Mouse (Mus musculus) embryo, embryonic 11.5 days (tissue): Measurements from ENCODE around the gene Ephb3.
A peak's percentile ranks its signal among the peaks of the same experiment; 100 is the strongest.
"Not testable (repeated sequence)": the region's sequence is repeated elsewhere in the genome, so short reads cannot be mapped to it uniquely, and the experiment has no call there.

Experiments
- DNase-seq: peaks from one replicate; pipeline ENCODE4 v3.0.0-alpha.2; 2012; ENCODE audit warnings: low read depth, low spot score

The Ephb3 gene

GRCm38 (mm10) chr16:21204367-21205092 is at the start of gene Ephb3:
Ephb3 (plus strand) TSS chr16:21204755.
- peak; percentile 99 for DNase-seq

GRCm38 (mm10) chr16:21156261-21156660 is 48.3 kb upstream of the Ephb3 start:
- DNase-seq: not testable (repeated sequence)

GRCm38 (mm10) chr16:21159226-21159625 is 45.3 kb upstream of the Ephb3 start:
- not testable (repeated sequence) for DNase-seq

GRCm38 (mm10) chr16:21163423-21163822 is 41.1 kb upstream of the Ephb3 start:
- DNase-seq: not testable (repeated sequence)

- DNase-seq: not testable (repeated sequence)
Measured at GRCm38 (mm10) chr16:21165343-21166220, 39.0 kb upstream of the Ephb3 start.

GRCm38 (mm10) chr16:21168730-21169129 is 35.8 kb upstream of the Ephb3 start:
- no peak for DNase-seq

- DNase-seq: no peak
Measured at GRCm38 (mm10) chr16:21175236-21175635, 29.3 kb upstream of the Ephb3 start.

GRCm38 (mm10) chr16:21182108-21182507 is 22.4 kb upstream of the Ephb3 start:
- DNase-seq: no peak

GRCm38 (mm10) chr16:21184697-21185096 is 19.9 kb upstream of the Ephb3 start:
- DNase-seq: no peak

- DNase-seq: no peak
Measured at GRCm38 (mm10) chr16:21187568-21187967, 17.0 kb upstream of the Ephb3 start.

- DNase-seq: no peak
Measured at GRCm38 (mm10) chr16:21188345-21188744, 16.2 kb upstream of the Ephb3 start.

GRCm38 (mm10) chr16:21191569-21191968 is 13.0 kb upstream of the Ephb3 start:
- DNase-seq: no peak

- peak; percentile 68 for DNase-seq
Measured at GRCm38 (mm10) chr16:21192509-21193354, 11.8 kb upstream of the Ephb3 start.

- DNase-seq: no peak
Measured at GRCm38 (mm10) chr16:21194182-21194581, 10.4 kb upstream of the Ephb3 start.

- no peak for DNase-seq
Measured at GRCm38 (mm10) chr16:21195260-21195866, 9.2 kb upstream of the Ephb3 start.

- DNase-seq: no peak
Measured at GRCm38 (mm10) chr16:21196576-21196975, 8.0 kb upstream of the Ephb3 start.

- DNase-seq: no peak
Measured at GRCm38 (mm10) chr16:21197542-21197941, 7.0 kb upstream of the Ephb3 start.

GRCm38 (mm10) chr16:21198006-21198405 is 6.5 kb upstream of the Ephb3 start:
- no peak for DNase-seq

GRCm38 (mm10) chr16:21198529-21198928 is 6.0 kb upstream of the Ephb3 start:
- no peak for DNase-seq

GRCm38 (mm10) chr16:21199426-21199825 is 5.1 kb upstream of the Ephb3 start:
- DNase-seq: no peak

GRCm38 (mm10) chr16:21202731-21203130 is 1.8 kb upstream of the Ephb3 start:
- no peak for DNase-seq
